Mouse (Mus musculus): ENCODE results near the gene Ecm1. TPM values are rescaled to one million over a fixed set of nuclear protein-coding genes. Genes with fewer than 3 reads are reported as not detected.
"Not testable (repeated sequence)": the region's sequence is repeated elsewhere in the genome, so short reads cannot be mapped to it uniquely, and the experiment has no call there.

Ecm1 gene
- total RNA-seq, 2 experiments from 2014 or later, result 49.2 to 59.2 TPM

DNA sequence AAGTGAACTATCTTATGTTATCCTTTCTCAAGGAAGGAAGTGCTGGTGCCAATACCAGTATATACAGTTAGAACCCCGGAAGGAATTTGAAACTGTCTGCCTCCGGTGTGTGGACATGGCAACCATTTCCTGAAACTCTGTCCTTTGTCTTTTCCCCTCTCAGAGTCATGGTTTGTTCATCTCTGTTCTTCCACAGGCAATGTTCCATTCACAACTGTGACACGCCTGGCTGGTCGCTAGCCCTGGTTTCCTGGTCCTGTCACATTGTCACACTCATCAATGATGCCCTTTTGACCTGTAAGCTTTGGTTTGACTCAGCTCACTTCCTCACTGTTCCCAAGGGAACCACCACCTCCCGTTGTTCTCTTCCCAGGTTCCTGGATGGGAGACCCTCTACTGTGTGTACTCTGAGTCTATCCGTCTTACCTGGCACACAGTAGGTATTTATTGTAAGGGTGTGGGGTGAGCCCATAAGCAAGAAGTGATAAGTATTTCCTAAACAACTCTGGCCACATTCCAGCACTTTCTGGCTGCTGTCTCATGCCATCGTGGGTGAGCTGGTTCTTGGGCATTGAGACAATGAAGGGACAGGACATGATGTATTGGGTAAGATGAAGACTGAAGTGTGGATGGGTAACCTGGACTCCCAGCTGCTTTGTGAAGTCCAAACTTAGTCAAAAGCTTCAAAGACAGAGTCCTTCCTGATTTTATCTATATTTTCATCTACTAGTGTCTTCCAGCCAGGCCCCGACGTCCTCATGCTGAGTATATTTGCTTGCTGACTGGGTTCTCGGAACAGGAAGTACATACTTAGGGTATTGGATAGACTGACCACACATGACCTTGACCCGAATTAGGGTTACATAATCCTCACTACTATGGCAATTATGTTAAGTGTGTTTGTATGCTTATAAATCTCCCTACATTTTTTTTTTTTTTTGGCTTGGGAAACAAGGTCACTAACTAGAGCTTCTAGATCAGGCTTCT, 45.3 kb downstream of the Ecm1 start:
- DNase-seq, result no peak

DNA sequence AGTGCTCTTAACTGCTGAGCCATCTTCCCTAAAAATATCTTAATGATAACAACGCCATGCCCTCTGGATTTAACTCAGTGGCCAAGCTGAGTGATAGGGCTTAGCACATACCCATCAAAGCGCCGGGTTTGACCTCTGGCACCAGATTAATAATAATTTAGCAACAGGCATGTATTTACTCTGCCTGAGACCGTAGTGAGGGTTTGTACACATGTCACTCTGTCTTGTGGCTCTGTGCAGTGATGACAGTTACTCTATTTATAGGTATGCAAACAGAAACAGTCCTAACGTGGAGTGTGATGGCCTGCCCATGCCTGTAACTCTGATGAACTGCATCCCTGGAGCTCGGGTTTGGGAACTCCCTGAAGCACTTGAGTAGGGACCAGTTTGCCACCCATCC, 46.7 kb downstream of the Ecm1 start:
- intact Hi-C loops (cut with DNase I), result no loop called here
- peak; percentile 64 to 70 for DNase-seq

More for the DNA sequence above, 45.3 kb downstream of the Ecm1 start:
- intact Hi-C loops (cut with DNase I), result no loop called here

DNA sequence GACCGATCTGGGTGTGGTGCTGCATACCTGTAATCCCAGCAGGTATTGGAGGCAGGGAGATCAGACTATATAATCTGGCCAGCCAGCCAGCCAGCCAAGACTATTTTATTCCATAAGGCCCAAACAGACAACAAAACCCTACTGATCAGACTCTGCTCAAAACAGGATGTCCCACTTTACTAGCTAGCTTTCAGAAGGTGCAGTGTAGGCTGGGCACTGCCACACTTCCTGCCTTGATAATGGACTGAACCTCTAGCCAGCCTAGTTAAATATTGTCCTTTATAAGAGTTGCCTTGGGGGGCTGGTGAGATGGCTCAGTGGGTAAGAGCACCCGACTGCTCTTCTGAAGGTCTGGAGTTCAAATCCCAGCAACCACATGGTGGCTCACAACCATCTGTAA, 48.8 kb downstream of the Ecm1 start:
- intact Hi-C loops (cut with DNase I); DNase-seq: not testable (repeated sequence)

DNA sequence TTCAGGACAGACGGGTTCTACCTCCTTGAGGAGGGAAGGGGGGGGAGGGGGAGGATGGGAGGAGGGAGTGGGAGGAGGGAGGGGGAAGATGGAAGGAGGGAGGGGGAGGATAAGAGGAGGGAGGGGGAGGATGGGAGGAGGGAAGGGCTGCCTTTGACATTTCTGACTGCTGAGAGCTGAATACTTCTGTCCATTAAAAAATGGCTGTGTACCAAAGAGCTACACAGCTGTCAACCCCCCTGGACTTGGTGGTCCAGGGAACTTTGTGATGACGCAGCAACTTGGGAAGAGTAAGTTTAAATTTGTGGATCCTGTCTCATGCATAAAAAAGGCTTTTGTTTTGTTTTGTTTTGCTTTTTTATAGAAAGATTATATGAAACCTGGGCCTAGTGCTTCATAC, 49.4 kb downstream of the Ecm1 start:
- DNase-seq, result no peak
- intact Hi-C loops (cut with DNase I), result loop anchor here (5.0 kb wide), 2 partner anchors 42 to 127 kb away; partner anchors contain the start of gene Rprd2

DNA sequence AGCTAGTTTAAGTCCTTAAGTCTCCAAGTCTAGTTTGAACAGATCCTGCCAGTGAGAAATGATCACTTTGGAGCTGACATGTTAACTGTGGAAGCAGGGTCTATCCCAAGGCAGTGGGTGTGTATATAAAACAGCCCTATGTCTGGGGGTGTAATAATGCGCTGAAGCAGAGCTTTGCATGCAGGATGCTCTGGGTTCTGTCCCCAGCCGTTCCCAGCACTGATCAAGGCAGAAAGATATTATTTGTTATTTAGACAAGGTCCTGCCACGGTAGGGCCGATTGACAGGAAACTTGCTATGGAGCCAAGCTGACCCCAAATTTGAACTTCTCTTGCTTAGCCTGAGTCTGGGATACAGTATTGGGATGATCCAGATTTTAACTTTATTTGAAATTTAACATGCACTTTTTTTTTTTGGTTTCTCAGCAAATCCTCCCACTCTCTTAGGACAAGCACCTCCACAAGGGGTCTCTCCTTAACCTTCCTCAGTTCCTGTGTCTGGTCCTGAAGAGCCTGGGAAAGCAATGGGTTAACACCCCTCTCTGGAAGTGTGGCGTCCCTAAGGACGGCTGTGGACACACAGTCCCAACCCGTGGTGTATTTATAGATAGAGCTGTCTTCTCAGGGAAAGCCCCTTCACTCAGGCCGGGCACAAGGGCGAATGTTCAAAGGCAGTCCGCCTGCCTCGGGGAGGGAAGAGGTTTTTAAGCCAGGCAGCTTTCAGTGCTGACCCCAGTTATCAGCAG, 50.0 kb downstream of the Ecm1 start:
- DNase-seq, result peak; percentile 69 to 71
- intact Hi-C loops (cut with DNase I), result loop anchor here (5.0 kb wide), 2 partner anchors 43 to 128 kb away; partner anchors contain the start of gene Rprd2

DNA sequence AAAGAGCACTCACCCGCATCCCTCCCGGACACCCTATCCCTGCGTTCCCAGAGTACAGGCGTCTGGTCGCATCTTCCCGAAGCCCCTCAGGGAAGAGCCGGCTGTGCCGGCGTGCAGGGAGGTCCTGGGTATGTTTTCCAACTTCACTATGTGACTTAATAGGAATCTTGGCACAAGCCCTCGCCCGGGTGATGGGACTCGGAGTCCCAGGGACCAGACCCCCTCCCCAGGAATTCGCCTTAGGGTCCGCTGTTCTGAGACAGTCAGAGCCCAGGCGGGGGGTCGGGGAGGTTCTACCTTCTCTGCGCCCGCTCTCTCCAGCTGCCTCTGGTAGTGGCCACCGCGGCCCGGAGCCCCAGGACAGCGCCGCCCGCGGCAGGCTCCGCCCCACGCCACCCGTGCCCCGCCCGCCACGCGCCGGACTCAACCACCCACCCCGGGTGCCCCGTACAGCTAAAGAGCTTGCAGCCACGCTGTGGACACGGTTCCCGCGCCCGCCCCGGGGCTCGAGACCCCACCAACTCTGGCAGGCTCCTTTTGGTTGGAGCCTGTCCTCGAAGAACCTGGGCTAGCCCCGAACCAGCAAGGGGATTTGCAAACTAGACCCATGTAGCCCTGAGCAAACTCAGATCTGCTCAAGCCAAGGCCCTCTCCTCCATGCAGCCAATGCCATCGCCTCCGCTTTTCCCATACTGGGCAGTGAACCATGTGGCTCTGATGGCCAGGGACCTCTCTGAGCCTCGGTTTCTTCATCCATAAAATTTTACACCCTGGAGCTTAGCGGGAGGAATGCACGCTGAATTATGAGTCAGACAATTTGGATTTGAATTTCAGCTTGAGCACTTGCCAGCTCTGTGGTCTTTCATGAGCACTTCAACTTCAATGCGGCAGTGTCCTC, 51.6 kb downstream of the Ecm1 start, which contains the start of gene Adamtsl4:
Gene Adamtsl4 (minus strand): TSS at position 394 of the 898 bp plus-strand sequence.
- intact Hi-C loops (cut with DNase I), result loop anchor here (5.0 kb wide), 2 partner anchors 45 to 130 kb away; partner anchors contain the start of gene Rprd2

DNA sequence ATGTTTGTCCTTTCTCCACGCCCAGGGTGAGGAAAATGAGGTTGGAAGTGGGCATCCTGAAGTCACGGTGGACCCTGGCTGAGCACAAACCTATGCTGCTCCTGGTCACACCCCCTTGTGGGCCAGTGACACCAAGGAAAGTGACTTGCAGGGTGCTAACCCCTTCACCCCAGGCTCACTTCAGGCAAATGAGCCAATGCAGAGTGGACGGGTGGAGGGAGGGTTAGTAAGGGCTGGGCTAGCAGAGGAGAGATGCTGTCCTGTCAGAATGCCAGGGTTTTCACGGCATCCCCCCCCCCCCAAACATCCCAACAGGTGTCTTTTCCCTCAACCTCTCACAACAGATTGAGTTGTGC, 52.2 kb downstream of the Ecm1 start:
- DNase-seq, result peak in 1 of 2 experiments; percentile 40
- intact Hi-C loops (cut with DNase I), result loop anchor here (5.0 kb wide), 2 partner anchors 45 to 130 kb away; partner anchors contain the start of gene Rprd2

More for the DNA sequence above, 51.6 kb downstream of the Ecm1 start, which contains the start of gene Adamtsl4:
- peak; percentile 85 to 87 for DNase-seq

DNA sequence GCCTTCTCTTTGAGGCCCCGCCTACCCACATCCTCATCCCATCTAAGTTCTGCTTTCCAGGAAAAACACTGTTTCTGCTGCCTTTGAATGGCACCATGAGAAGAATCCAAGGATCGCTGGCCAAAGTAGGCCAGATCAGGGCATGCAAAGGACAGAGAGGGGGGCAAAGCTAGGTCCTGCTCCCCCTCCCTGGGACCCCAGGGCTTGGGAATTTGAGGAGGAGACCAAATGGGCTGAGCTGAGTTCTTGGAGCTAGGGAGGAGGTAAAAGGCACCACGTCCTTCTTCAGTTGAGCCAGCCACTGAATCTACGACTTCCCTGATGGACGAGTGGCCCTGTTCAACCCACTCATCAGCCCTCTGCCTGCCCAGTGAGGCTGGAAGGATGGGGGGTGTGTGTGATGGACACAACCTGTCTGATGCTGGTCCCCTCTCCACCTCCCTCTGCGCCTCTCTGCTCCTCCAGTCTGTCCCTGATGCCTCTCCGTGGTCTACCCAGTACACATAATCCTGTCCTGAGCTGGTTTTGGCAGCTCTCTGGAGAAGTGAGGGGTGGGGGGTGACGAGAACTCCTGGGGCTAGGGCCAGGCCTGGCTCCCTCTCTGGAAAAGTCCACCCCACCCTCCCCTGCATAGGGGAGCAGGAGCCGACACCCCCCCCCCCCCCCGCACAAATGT, 52.7 kb downstream of the Ecm1 start:
- intact Hi-C loops (cut with DNase I), result loop anchor here (5.0 kb wide), 2 partner anchors 46 to 131 kb away; partner anchors contain the start of gene Rprd2
- DNase-seq, result peak in 1 of 2 experiments; percentile 46

DNA sequence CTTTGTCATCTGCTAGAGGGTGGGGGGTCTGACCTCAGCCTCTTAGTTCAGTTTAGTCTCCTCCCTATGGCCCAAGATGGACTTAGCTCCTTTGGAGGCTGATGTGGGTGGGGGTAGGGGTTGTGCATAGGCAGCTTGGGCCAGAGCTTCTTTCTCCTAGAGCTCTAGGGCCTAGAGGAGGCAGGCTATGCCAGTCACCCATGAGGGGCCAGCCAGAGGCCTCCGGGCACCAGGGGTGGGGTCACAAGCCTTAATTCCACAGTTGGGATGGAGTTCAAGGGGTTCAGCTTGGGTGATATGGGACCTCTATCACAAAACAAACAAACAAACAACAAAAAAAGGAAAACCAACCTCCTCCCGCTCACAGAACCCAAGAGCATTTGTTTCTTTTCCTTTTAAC, 53.7 kb downstream of the Ecm1 start:
- intact Hi-C loops (cut with DNase I), result loop anchor here (5.0 kb wide), 2 partner anchors 47 to 132 kb away; partner anchors contain the start of gene Rprd2
- no peak for DNase-seq

DNA sequence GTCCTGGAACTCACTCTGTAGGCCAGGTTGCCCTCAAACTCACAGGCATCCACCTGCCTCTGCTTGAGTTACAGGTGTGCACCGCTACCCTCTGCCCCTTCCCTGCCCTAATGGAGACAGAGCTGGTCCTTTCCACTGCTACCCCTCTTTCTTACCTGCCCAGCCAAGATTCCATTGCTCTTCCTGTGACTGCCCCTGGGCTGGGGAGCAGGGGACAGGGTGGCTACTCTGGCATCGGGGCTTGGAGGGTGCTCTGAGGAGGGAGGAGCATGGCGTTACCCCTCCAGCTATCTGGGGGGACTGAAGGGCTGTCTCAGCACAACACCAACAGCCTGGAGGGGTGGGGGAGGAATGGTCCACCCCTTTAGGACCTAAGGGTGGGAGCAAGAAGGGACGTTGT, 54.1 kb downstream of the Ecm1 start:
- DNase-seq, result no peak
- intact Hi-C loops (cut with DNase I), result loop anchor here (5.0 kb wide), 2 partner anchors 47 to 132 kb away; partner anchors contain the start of gene Rprd2

DNA sequence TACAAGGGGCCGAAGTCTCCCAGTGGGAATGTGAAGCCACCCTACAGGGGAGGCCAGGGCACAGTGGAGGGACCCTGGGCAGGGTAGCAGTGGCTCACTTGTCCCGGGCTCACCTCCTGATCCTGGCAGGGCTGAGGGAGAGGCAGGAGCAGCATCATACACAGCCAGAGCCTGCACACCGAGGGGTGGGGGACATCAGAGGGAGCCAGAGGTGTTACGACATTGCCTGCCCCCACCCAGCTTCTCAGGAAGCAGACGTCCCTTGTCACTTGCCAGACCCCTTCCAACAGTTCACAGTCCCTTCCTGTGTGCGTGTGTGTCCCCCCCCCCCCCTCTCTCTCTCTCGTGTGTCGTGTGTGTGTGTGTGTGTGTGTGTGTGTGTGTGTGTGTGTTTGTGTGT, 54.5 kb downstream of the Ecm1 start:
- no peak for DNase-seq
- intact Hi-C loops (cut with DNase I), result loop anchor here (5.0 kb wide), 2 partner anchors 47 to 132 kb away; partner anchors contain the start of gene Rprd2

Small RNA genes within 50 kb of the gene (microRNA-seq; reads per million reads assigned to microRNA genes)
- 0 reads per million in 2 experiments for gene Mir7014

Other genes starting within 250 kb of the Ecm1 start
- gene Ctsk, start 240.3 kb downstream of the Ecm1 start, total RNA-seq (2021), result 10 to 100 TPM; 17.5 to 17.9 TPM
- 1 to 10 TPM; 8.1 to 9.0 TPM for gene Ctss, start 212.8 kb downstream of the Ecm1 start, total RNA-seq (2021)
- gene Hormad1, start 179.9 kb downstream of the Ecm1 start, total RNA-seq (2021), result not detected
- 10 to 100 TPM; 20.1 to 23.0 TPM for gene Golph3l, start 150.6 kb downstream of the Ecm1 start, total RNA-seq (2021)
- gene Ensa, start 114.6 kb downstream of the Ecm1 start, total RNA-seq (2021), result 10 to 100 TPM; 61.4 to 63.6 TPM
- gene Mcl1, start 80.8 kb downstream of the Ecm1 start, total RNA-seq (2021), result 100 to 1,000 TPM; 147 to 161 TPM
- 10 to 100 TPM; 32.2 to 37.4 TPM for gene Adamtsl4, start 51.7 kb downstream of the Ecm1 start, total RNA-seq (2021)
- 10 to 100 TPM; 33.5 to 39.6 TPM for gene Tars2, start 20.6 kb upstream of the Ecm1 start, total RNA-seq (2021)
- gene Rprd2, start 79.3 kb upstream of the Ecm1 start, total RNA-seq (2021), result 10 to 100 TPM; 51.4 to 53.4 TPM
- gene Prpf3, start 116.3 kb upstream of the Ecm1 start, total RNA-seq (2021), result 10 to 100 TPM; 22.7 to 23.4 TPM
- gene Mrps21, start 131.9 kb upstream of the Ecm1 start, total RNA-seq (2021), result 100 to 1,000 TPM; 269 to 279 TPM
- 1 to 10 TPM; 2.2 to 2.9 TPM for gene Ciart, start 142.7 kb upstream of the Ecm1 start, total RNA-seq (2021)
- 10 to 100 TPM; 26.1 to 38.7 TPM for gene BC028528, start 152.4 kb upstream of the Ecm1 start, total RNA-seq (2021)
- 100 to 1,000 TPM; 147 to 151 TPM for gene Aph1a, start 154.4 kb upstream of the Ecm1 start, total RNA-seq (2021)
- 100 to 1,000 TPM; 142 to 150 TPM for gene Car14, start 165.1 kb upstream of the Ecm1 start, total RNA-seq (2021)
- gene Anp32e, start 189.7 kb upstream of the Ecm1 start, total RNA-seq (2021), result 100 to 1,000 TPM; 102 to 109 TPM

All from heart, postnatal 10 days (tissue).